Mouse (Mus musculus): ENCODE measurements at regions not wholly inside any gene's neighbourhood (a gene's known extent, or its start where the extent isn't known, plus 50 kb on each side); places are given as distances from the start of the nearest gene placed in this dataset.

- Histone ChIP-seq H3K4me3 (replicated peaks; ENCODE audit: low read length) (no peak overlapping the region), H3K27me3 (ENCODE audit: control insufficient read depth, insufficient read depth, low read length) (no peaks in the 10 kb centered on the region), H3K36me3 (replicated peaks; ENCODE audit: control insufficient read depth, insufficient read depth) (no peaks in the 10 kb centered on the region), H3K9me3 (ENCODE audit: control insufficient read depth, low read length) (no peaks in the 10 kb centered on the region), H3K9ac (no peak overlapping the region), H3K4me2 (replicated peaks) (no peak overlapping the region), H3K4me1 (replicated peaks; ENCODE audit: control insufficient read depth, insufficient read depth, low read length) (no peaks in the 10 kb centered on the region), H3K27ac (no peak overlapping the region)
- ATAC-seq (ENCODE audit: low FRiP score) (no peak), DNase-seq (ENCODE audit: low spot score) (no peak)
- WGBS = 83% methylated on average over 1 of the region's 1 CpGs
Measured at GRCm38 (mm10) chr14:91354201-91354600, 2536.3 kb downstream of the Pcdh9 start.

- no peaks in the 10 kb centered on the region for H3K9me3 ChIP-seq (ENCODE audit: control insufficient read depth, low read length)
- no peak overlapping the region for H3K4me3 ChIP-seq (replicated peaks; ENCODE audit: low read length)
- no peaks in the 10 kb centered on the region for H3K36me3 ChIP-seq (replicated peaks; ENCODE audit: control insufficient read depth, insufficient read depth)
- no peaks in the 10 kb centered on the region for H3K27me3 ChIP-seq (ENCODE audit: control insufficient read depth, insufficient read depth, low read length)
- ATAC-seq (ENCODE audit: low FRiP score) = peak; percentile 69; the same call in 1 of the 2 replicates
- no peaks in the 10 kb centered on the region for H3K4me1 ChIP-seq (replicated peaks; ENCODE audit: control insufficient read depth, insufficient read depth, low read length)
- DNase-seq (ENCODE audit: low spot score) = peak; percentile 24
- peak overlapping the region; percentile 60 for H3K27ac ChIP-seq
- no peak overlapping the region for H3K4me2 ChIP-seq (replicated peaks)
- no peak overlapping the region for H3K9ac ChIP-seq
- WGBS = 47% methylated on average over 3 of the region's 3 CpGs
Measured at GRCm38 (mm10) chr14:91326683-91327098, 2563.8 kb downstream of the Pcdh9 start.

All from hindbrain, embryonic 14.5 days (tissue).